Mouse (Mus musculus) ovary, postnatal 14 days (tissue): ENCODE measurements at regions not wholly inside any gene's neighbourhood (a gene's known extent, or its start where the extent isn't known, plus 50 kb on each side); places are given as distances from the start of the nearest gene placed in this dataset.
A peak's percentile ranks its signal among the peaks of the same experiment; 100 is the strongest.

Experiments used
- DNase-seq: peaks from one replicate; pipeline ENCODE4 v3.0.0; 2022; ENCODE audit warnings: low spot score

DNA sequence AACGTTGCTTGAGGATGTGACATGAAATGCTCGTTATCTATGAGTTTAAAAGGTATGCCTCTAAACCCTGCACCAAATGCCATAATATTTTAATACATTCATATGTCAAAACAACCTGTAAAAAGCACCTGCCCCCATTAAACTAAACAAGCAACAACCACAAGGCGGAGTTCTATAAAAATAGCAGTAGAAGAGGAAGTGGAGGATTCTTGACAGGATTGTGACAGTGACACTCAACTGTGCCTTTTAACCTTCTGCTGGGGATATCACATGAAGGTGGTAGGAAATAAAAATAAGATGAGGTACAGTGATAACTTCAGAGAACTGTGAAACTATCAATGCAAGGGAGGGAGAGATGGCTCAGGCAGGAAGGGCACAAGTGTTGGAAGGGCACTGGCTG lies 58.6 kb upstream of the Dbx2 start:
- DNase-seq, result no peak

DNA sequence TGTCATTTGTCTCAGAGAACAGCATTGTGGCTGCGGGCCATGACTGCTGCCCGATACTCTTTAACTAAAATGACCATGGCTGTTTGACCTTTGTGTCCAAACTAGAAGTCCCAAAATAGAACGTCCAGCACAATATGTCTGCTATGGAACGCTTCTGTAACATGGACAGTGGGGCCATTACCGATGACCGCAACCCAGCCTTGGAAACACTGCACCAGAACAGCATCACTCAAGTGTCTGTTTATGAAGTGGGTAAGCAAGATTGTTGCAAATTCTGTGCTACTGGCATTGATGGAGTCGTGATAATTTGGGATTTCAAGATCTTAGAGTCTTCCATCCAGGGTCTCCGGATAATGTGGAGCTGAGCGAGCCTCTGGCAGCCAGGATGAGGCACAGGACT lies 60.2 kb upstream of the Dbx2 start:
- DNase-seq, result no peak

DNA sequence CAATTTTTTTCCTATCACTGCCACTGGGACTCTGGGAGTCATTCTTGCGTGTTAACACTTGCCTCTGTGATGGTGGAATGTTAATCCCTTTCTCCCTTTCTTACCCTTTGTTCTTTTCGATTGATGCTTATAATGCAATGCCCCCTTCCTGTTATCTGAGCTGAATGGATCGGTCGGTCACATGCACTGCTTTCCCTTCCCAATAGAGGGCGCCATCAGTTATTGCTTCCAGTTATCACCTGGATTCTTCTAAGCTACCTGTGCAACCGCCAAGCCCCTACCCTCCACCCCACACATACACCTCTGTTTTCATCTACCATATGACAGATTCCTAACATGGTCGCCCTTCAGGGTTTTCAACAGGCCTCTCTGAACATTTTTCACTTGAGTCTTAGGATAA lies 66.9 kb upstream of the Ano6 start:
- no peak for DNase-seq

DNA sequence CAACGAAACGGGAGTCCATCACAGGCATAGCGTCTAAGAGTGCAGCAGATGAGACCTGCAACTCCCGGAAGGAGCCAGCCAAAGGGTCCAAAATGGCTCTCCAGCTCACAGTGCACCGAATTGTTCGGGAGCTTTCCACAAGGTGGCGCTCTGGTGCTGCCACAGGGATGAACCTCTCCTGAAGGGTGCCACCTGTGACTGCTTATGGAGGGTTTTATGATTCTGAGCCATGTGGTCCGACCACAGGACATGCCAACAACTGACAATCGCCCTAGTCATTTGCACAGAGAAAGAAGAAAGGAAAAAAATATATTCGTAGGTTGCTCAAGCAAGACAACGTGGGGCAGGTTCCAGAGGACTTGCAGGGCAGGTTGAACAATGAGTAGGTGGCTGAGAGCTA lies 64.8 kb upstream of the Ano6 start:
- peak; percentile 78 for DNase-seq

DNA sequence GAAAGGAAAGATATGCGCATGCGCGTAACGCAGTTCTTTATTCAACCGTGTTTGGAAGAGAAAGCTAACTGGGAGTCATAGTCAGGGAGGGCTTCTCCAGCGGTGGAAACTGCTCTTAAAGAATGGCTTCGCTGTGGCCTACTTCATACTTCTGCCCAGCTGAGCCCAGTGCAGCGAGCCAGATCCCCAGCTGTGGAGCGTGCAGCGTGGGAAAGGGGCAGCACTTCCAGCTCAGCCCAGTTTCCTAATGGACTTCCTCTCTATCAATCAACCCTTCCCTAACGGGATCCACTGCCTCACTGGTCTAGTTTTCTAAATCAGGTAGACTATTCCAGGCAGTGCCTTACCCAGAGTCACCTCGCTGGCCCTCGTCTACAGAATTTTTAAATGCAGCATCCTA lies 64.1 kb upstream of the Ano6 start:
- no peak for DNase-seq

DNA sequence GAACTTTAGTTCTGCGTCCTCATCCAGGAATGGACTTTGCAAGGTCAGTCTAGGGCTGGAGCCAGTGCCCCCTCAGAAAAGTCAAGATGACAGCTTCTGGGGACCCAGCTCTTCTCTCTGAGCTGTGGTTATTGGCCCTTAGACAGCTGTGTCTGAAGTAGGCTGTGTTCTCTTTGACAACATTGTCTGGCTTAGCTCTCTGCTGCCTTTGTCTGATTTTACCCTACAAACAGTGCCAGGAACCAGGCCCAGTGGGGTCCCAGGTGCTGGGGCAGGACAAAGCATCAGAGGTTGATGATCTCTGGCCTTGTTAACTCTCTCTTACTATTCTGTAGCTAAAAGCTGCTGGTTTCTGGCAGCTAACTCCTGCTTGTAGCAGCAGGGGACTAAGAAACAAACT lies 54.9 kb upstream of the Ano6 start:
- no peak for DNase-seq
